Mouse (Mus musculus) limb, embryonic 13.5 days (tissue): ENCODE measurements around the gene Eif4a3. TPM values are rescaled to one million over a fixed set of nuclear protein-coding genes. Genes with fewer than 3 reads are reported as not detected.
A peak's percentile ranks its signal among the peaks of the same experiment; 100 is the strongest.
"Not testable (repeated sequence)": the region's sequence is repeated elsewhere in the genome, so short reads cannot be mapped to it uniquely, and the experiment has no call there.

Experiments used
- ATAC-seq: fragments of 200-750 bp; cut with Nextera tagmentation; 2 replicates; pipeline ENCODE4 v1.8.0; 2017; ENCODE audit warnings: low read depth, moderate number of reproducible peaks, moderate TSS enrichment; ENCODE audit not compliant: low FRiP score
- H3K27ac ChIP-seq: fragments of 300-500 bp; sonication (generic); 2 replicates; pipeline ENCODE4 v1.5.1; 2015; ENCODE audit warnings: inconsistent platforms, mild to moderate bottlenecking, moderate library complexity
- H3K27me3 ChIP-seq: fragments of 300-500 bp; sonication (generic); 2 replicates; pipeline ENCODE4 v1.6.1; 2015; ENCODE audit warnings: mild to moderate bottlenecking, inconsistent platforms
- H3K36me3 ChIP-seq: fragments of 300-500 bp; sonication (generic); 2 replicates; pipeline ENCODE4 v1.6.1; 2015; ENCODE audit warnings: inconsistent platforms, mild to moderate bottlenecking, moderate library complexity
- H3K4me1 ChIP-seq: fragments of 300-500 bp; sonication (generic); 2 replicates; pipeline ENCODE4 v1.6.1; 2015; ENCODE audit warnings: inconsistent platforms
- H3K4me2 ChIP-seq: fragments of 300-500 bp; sonication (generic); replicated peaks from 2 replicates; pipeline ENCODE4 v1.6.1; 2015; ENCODE audit warnings: inconsistent platforms, mild to moderate bottlenecking, moderate library complexity
- H3K4me3 ChIP-seq: fragments of 300-500 bp; sonication (generic); 2 replicates; pipeline ENCODE4 v1.5.1; 2015; ENCODE audit warnings: moderate library complexity, mild to moderate bottlenecking, inconsistent platforms
- H3K9ac ChIP-seq: fragments of 300-500 bp; sonication (generic); 2 replicates; pipeline ENCODE4 v1.6.1; 2015; ENCODE audit warnings: mild to moderate bottlenecking, inconsistent platforms
- H3K9me3 ChIP-seq: fragments of 300-500 bp; sonication (generic); 2 replicates; pipeline ENCODE4 v1.6.1; 2016; ENCODE audit warnings: inconsistent platforms
- WGBS: fragments of 180-500 bp; shearing (Covaris S2); methylation state at CpG from one replicate; pipeline ENCODE4 v1.1.7; 2015; 5-methylcytosine and 5-hydroxymethylcytosine counted together
- polyA plus RNA-seq: library from polyadenylated mRNA; unstranded; fragments of >200 nt; fragmentation: Nextera tagmentation; extraction: Ambion mirVana; gene quantifications from 2 replicates; pipeline ENCODE4 v1.2.1, GENCODE M21; 2015

Gene Eif4a3
- polyA plus RNA-seq, 1 experiment from 2014 or later, result 386 TPM

DNA sequence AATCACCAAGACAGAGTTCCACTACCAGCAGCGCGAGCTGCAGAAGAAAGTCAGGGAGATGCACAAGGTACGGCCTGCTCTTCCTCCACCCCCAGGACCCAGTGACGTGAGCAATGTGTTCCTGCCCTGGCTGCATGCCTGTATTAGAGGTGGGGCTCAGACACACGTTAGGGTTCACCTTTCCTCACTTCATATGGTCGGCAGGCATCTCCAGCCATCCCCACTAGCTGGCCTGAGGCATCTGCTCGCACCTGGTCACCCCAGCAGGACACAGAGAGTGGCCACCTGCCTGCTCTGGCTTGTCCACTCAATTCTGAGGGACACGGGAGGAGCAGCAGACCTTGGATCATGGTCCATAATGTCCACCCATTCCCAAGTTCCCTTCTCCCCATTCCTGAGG is 39.9 kb downstream of the Eif4a3 start:
- H3K4me1 ChIP-seq, result peaks cover 14% of the 10 kb centered on the region
- ATAC-seq, result no peak
- H3K4me2 ChIP-seq, result no peak overlapping the region
- H3K9me3 ChIP-seq, result no peaks in the 10 kb centered on the region
- H3K36me3 ChIP-seq, result no peaks in the 10 kb centered on the region
- no peaks in the 10 kb centered on the region for H3K27me3 ChIP-seq
- H3K27ac ChIP-seq, result no peak overlapping the region
- 83% methylated on average over 8 of the region's 8 CpGs for WGBS
- no peak overlapping the region for H3K4me3 ChIP-seq
- H3K9ac ChIP-seq, result no peak overlapping the region

- WGBS, result 69% methylated on average over 23 of the region's 23 CpGs
- H3K9me3 ChIP-seq, result no peaks in the 10 kb centered on the region
- H3K4me3 ChIP-seq, result peak overlapping the region; percentile 34
- peak overlapping the region; percentile 57 for H3K4me2 ChIP-seq
- H3K36me3 ChIP-seq, result no peaks in the 10 kb centered on the region
- H3K27ac ChIP-seq, result no peak overlapping the region
- peaks cover 14% of the 10 kb centered on the region for H3K4me1 ChIP-seq
- peak overlapping the region; percentile 43 for H3K9ac ChIP-seq
- ATAC-seq, result peak; percentile 85
- H3K27me3 ChIP-seq, result no peaks in the 10 kb centered on the region
Measured at GRCm38 (mm10) chr11:119258572-119259322, 41.1 kb downstream of the Eif4a3 start.

GRCm38 (mm10) chr11:119258216-119258571 is 41.7 kb downstream of the Eif4a3 start:
- no peaks in the 10 kb centered on the region for H3K27me3 ChIP-seq
- WGBS, result 59% methylated on average over 9 of the region's 9 CpGs
- H3K4me2 ChIP-seq, result peak overlapping the region; percentile 57
- H3K9me3 ChIP-seq, result no peaks in the 10 kb centered on the region
- ATAC-seq, result no peak
- H3K27ac ChIP-seq, result no peak overlapping the region
- peaks cover 17% of the 10 kb centered on the region for H3K4me1 ChIP-seq
- H3K4me3 ChIP-seq, result peak overlapping the region; percentile 34
- peak overlapping the region; percentile 43; the same call in 1 of the 2 replicates for H3K9ac ChIP-seq
- no peaks in the 10 kb centered on the region for H3K36me3 ChIP-seq

DNA sequence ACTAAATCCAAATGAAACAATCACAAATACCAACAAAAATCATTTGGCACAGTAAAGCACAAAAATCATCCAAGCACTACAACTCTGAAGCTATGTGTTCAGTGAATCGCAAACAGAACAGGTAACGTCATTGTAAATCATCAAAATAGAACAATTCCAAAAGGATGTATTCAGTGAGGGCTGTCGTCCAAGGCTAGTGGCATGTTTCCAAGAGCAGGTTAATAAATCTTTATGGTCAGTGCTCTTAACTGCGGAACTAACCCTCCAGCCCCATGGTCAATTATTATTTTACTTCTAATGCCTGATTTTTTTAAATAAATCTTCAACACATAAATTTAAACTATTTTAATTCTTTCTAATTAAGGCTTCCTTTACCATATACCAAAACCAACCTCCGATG is 43.3 kb downstream of the Eif4a3 start:
- 64% methylated on average over 5 of the region's 5 CpGs for WGBS
- H3K27me3 ChIP-seq, H3K36me3 ChIP-seq, H3K4me3 ChIP-seq, ATAC-seq, H3K27ac ChIP-seq, H3K4me2 ChIP-seq, H3K9me3 ChIP-seq, H3K9ac ChIP-seq: not testable (repeated sequence)
- peaks cover 33% of the 10 kb centered on the region for H3K4me1 ChIP-seq

DNA sequence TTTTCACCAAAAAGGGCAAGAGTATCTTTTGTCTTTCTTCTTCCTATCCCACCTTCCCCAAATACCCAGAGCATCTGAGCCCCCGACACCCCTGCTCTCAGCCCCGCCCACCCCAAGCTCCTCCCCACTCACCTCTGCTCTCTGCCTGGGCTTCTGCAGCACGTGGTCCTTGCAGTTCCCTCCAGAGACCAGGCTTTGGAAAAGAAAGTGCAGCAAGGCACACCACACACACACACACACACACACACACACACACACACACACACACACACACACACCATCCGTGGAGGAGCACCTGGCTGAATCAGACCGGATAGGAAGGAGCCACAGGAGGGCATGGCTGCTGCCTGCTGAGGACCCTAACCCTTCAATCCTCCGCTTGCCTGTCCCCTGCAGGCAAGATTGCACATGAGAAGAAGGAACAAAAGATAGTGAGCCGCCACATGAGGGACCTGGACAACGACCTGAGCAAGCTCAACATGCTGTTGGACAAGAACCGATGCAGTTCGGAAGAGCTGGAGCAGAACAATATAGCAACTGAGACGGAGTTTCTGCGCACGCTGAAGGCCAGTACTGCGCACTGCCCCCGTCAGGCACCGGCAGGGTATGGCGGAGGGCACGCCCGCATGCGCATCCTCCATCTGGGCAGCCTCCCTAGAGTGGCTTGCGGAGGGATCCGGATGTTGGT is 46.9 kb downstream of the Eif4a3 start:
- Histone ChIP-seq H3K4me1 (peaks cover 39% of the 10 kb centered on the region), H3K4me3 (peak overlapping the region; percentile 30), H3K9ac (peak overlapping the region; percentile 53), H3K27ac (no peak overlapping the region), H3K9me3 (no peaks in the 10 kb centered on the region), H3K27me3 (0 out of 2 replicates have a peak, but pooled peaks cover 4% of the 10 kb centered on the region), H3K4me2 (peak overlapping the region; percentile 60), H3K36me3 (no peaks in the 10 kb centered on the region)
- peak; percentile 52 for ATAC-seq
- WGBS, result 6% methylated on average over 22 of the region's 22 CpGs

- Histone ChIP-seq H3K4me2 (no peak overlapping the region), H3K27ac (no peak overlapping the region), H3K9ac (no peak overlapping the region), H3K36me3 (no peaks in the 10 kb centered on the region), H3K27me3 (0 out of 2 replicates have a peak, but pooled peaks cover 4% of the 10 kb centered on the region), H3K9me3 (no peaks in the 10 kb centered on the region), H3K4me3 (no peak overlapping the region), H3K4me1 (peaks cover 27% of the 10 kb centered on the region)
- ATAC-seq, result no peak
- WGBS, result 36% methylated on average over 17 of the region's 17 CpGs
Measured at GRCm38 (mm10) chr11:119250998-119251397, 48.9 kb downstream of the Eif4a3 start.

- H3K9me3 ChIP-seq, result no peaks in the 10 kb centered on the region
- 23% methylated on average over 6 of the region's 6 CpGs for WGBS
- 0 out of 2 replicates have a peak, but pooled peaks cover 4% of the 10 kb centered on the region for H3K27me3 ChIP-seq
- peaks cover 27% of the 10 kb centered on the region for H3K4me1 ChIP-seq
- H3K9ac ChIP-seq, result no peak overlapping the region
- H3K27ac ChIP-seq, result no peak overlapping the region
- H3K36me3 ChIP-seq, result no peaks in the 10 kb centered on the region
- no peak overlapping the region for H3K4me3 ChIP-seq
- ATAC-seq, result peak; percentile 49
- no peak overlapping the region for H3K4me2 ChIP-seq
Measured at GRCm38 (mm10) chr11:119249011-119249410, 50.9 kb downstream of the Eif4a3 start.

DNA sequence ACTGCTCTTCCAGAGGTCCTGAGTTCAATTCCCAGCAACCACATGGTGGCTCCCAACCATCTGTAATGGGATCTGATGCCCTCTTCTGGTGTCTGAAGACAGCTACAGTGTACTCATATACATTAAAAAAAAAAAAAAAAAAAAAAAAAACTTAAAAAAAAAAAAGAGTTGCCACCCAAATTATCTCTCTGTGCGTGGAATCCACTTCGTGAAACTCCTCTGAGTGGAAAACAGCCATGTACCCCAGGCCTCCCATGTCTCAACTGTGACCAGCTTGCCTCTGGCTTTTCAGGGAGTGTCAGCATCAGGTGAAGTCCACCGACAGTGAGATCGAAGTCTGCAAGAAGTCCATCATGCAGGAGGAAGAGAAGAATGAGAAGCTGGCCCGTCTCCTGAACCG is 54.3 kb downstream of the Eif4a3 start:
- H3K27ac ChIP-seq, H3K4me3 ChIP-seq, H3K27me3 ChIP-seq, H3K9ac ChIP-seq, H3K4me1 ChIP-seq, H3K4me2 ChIP-seq, H3K36me3 ChIP-seq, H3K9me3 ChIP-seq, ATAC-seq: not testable (repeated sequence)
- WGBS, result 92% methylated on average over 6 of the region's 6 CpGs

- no peaks in the 10 kb centered on the region; the same call in 1 of the 2 replicates for H3K36me3 ChIP-seq
- no peaks in the 10 kb centered on the region for H3K27me3 ChIP-seq
- no peak overlapping the region for H3K27ac ChIP-seq
- H3K4me3 ChIP-seq, result no peak overlapping the region
- peaks cover 15% of the 10 kb centered on the region for H3K4me1 ChIP-seq
- H3K9ac ChIP-seq, result no peak overlapping the region
- WGBS, result 94% methylated on average over 12 of the region's 12 CpGs
- ATAC-seq, result no peak
- H3K4me2 ChIP-seq, result no peak overlapping the region
- no peaks in the 10 kb centered on the region for H3K9me3 ChIP-seq
Measured at GRCm38 (mm10) chr11:119239480-119239879, 60.4 kb downstream of the Eif4a3 start.

Other genes starting within 250 kb of the Eif4a3 start
- 10.7 and 11.3 TPM in 2 replicates for gene Cbx4, start 213.9 kb downstream of the Eif4a3 start, polyA plus RNA-seq
- gene Tbc1d16, start 71.6 kb downstream of the Eif4a3 start, polyA plus RNA-seq, result 25.1 and 27.2 TPM in 2 replicates
- gene Ccdc40, start 71.5 kb downstream of the Eif4a3 start, polyA plus RNA-seq, result 4.8 and 6.8 TPM in 2 replicates
- gene Gaa, start 32.2 kb downstream of the Eif4a3 start, polyA plus RNA-seq, result 67.1 and 69.9 TPM in 2 replicates
- 0.42 and 0.88 TPM in 2 replicates for gene Card14, start 7.7 kb upstream of the Eif4a3 start, polyA plus RNA-seq
- gene Sgsh, start 55.4 kb upstream of the Eif4a3 start, polyA plus RNA-seq, result 7.4 and 8.8 TPM in 2 replicates
- gene Slc26a11, start 55.5 kb upstream of the Eif4a3 start, polyA plus RNA-seq, result 11.8 and 12.4 TPM in 2 replicates
- gene Rnf213, start 93.0 kb upstream of the Eif4a3 start, polyA plus RNA-seq, result 3.2 and 3.5 TPM in 2 replicates
- 17.1 and 18.1 TPM in 2 replicates for gene Endov, start 191.3 kb upstream of the Eif4a3 start, polyA plus RNA-seq
- 2.0 and 2.2 TPM in 2 replicates for gene Nptx1, start 247.7 kb upstream of the Eif4a3 start, polyA plus RNA-seq